Mouse (Mus musculus) left cerebral cortex, postnatal 4 days (tissue): Measurements from ENCODE around the gene Mettl5. TPM values are rescaled to one million over a fixed set of nuclear protein-coding genes. Genes with fewer than 3 reads are reported as not detected.
A peak's percentile ranks its signal among the peaks of the same experiment; 100 is the strongest.
"Not testable (repeated sequence)": the region's sequence is repeated elsewhere in the genome, so short reads cannot be mapped to it uniquely, and the experiment has no call there.

Experiments used
- DNase-seq: peaks from one replicate; pipeline ENCODE4 v3.0.0-alpha.2; 2022
- intact Hi-C: fragments of 180-260 bp; cut with DNase I; formaldehyde crosslinking; loops from one replicate; pipeline ENCODE4 v1.15.1; 2025
- total RNA-seq, 2 experiments: library from RNA; stranded (reverse); gene quantifications; 2 replicates each; pipeline ENCODE4 v1.2.3; 2021

Gene Mettl5
- 10 to 100 TPM; 12.4 to 15.5 TPM for total RNA-seq

DNA sequence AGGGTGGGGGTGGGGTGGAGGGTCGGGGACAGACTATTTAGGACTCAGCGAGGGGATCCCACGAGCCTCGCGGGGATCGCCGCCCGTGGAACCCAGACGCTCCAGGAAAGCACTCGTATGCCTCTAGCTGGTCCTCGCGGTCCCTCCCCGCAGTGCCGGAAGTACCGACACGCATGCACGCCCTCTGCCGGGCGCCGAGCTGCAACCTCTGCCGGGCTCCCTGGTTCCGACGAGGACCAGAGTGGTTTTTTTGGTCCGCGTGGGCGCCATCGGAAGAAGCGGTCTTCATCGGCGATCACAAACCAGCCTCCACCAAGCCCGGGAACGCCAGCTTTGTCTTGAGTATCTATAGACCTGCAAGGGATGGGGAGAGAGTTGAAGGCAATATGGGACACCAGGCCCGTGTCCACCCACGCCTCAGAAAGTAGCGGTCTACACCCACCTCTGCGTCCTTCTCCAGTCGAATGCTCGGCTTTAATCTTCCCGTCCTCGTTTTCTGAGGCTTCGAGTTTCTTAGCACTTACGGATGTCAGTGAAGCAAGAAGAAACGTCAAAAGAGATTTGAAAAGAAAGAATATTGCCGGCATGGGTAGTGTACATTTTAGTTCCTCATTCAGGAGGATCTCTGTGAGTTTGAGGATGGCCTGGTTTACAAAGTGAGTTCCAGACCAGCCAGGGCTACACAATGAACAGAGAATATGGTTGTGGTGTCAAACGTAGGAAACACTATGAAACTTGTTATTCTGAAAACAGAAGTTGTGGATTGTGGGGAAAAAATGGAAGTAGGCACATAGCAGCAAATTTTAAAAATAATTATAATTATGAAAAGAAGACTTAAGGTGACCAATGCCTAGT lies at the start of gene Mettl5:
Gene Mettl5, minus strand, starts transcription at position 165 of the 855 bp plus-strand sequence.
- intact Hi-C loops, result no loop called here

DNA sequence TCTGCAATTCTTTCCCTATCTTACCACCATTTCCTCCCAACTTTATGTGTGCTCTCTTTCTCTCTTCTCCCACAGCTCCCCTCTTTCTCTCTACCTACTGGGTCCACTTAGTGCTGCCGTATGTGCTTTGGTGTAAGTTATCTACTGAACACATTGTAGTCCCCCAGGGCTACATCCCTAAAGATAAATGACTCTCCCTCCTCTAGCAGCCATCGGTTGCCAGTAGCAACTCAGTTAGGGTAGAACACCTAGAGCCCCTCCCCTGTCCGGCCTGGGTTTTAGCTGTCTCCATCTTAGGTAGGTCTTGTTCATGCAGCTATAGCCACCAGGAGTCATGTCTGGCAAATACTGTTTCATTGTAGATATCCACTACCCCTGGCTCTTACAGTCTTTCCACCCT lies 39.5 kb upstream of the Mettl5 start:
- DNase-seq, result no peak
- intact Hi-C loops, result no loop called here

More for the DNA sequence above, at the start of gene Mettl5:
- DNase-seq, result peak; percentile 91

DNA sequence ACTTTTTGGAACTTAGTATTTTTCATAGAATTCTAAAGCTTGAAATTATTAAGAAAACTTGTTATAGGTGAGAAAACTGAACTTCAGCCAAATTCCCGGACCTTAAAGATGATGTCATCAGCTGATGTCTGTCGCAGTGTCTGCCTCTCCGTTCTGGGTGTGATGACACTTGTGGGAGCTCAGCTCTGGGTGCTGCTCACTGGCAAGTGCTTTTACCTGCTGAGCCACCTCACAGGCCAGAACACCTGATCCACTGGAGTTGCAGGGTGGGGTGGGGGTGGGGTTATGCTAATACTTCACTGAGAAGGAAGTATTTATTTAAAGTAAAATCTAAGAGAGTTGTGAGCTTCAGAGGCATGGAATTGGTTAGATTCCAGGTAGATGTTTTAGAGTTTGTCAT lies 31.9 kb upstream of the Mettl5 start:
- intact Hi-C loops, result no loop called here

DNA sequence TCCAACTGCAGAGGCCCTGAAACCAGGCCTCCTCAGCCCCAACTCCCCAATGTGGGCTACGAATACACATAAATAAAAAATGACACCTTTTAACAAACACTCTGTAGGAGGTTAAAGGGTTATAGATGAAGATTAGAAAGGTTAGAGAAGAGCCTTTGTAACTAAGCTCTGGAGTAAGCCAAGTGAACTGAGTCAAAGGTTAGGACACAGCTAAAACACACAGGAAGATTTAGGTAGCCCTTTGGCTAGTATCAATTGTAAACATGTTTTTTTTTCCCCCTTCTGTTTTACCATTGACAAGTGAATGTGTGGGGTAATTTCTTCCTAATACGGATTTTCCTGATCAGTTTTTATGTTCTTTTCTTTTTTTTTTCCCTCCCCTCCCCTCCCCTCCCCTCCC lies 27.4 kb upstream of the Mettl5 start:
- DNase-seq, result no peak
- intact Hi-C loops, result no loop called here

More for the DNA sequence above, 31.9 kb upstream of the Mettl5 start:
- no peak for DNase-seq

DNA sequence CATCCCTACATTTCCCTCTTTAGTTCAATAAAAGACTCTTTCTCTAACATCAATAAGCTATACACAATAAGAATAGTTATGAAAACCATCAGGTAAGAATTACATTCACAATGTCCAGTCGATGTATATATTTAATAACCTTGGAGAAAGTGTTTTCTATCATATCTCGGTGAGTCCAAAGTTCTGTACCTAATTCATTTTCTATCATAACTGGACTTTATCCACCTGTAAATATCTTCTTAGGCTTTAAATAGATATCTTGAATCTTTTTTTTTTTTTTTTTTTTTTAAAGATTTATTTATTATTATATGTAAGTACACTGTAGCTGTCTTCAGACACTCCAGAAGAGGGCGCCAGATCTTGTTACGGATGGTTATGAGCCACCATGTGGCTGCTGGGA lies 22.0 kb upstream of the Mettl5 start:
- intact Hi-C loops, DNase-seq: not testable (repeated sequence)

DNA sequence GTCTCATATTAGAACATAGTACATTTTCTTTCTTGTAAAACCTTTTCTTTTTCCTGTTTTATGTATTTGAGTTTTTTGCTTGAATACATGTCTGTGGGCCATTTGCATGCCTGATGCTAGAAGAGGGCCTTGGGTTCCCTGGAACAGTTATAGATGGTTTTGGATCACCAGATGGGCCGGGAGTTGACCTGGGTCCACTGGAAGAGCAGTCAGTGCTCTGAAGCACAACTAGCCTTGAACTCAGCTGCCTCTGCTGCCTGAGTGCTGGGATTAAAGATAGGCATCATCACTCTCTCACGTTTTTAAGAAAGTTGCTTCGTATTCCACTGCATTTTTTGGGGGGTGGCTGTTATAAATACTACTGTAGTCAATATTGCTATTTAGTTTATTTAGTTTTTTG lies 18.1 kb upstream of the Mettl5 start:
- intact Hi-C loops, result no loop called here

DNA sequence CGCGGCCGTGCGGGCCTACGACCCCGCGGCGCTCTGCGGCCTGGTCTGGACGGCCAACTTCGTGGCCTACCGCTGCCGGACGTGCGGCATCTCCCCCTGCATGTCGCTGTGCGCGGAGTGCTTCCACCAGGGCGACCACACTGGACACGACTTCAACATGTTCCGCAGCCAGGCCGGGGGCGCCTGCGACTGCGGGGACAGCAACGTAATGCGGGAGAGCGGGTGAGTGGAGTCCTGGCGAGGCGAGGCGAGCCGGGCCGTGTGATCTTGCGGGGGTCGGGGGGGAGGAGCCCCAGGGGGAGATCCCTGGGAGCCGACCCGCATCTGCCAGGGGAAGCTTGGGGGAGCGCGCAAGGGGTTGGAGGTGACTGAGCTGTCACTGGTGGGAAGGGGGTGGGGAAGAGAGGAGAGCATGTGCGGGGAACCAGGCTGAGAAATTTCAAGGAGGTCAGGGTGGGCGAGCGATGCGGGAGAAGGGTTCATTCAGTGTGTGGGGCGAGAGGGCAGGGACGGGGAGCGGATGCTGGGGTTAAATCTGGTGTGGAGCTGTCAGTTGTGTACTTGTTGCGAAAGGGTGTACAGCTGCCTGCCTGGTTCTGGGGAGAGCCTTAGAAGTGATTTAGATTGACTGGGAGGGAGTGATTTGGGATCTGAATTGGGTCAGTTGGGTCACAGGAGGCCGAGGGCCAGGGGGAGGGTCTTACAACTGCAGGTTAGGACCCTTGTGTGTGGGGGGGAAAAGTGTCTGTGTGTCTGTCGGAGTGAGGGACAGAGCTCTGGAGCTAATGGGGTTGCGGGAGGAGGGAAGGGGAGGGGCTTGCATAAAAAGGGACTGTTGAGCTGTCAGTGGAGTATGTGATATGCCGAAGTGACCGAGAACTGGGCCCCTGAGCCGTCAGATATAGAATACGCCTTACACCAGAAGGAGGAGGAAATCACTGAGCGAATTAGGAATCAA lies 12.5 kb upstream of the Mettl5 start:
- peak; percentile 46 for DNase-seq
- intact Hi-C loops, result no loop called here

More for the DNA sequence above, 18.1 kb upstream of the Mettl5 start:
- DNase-seq, result no peak

DNA sequence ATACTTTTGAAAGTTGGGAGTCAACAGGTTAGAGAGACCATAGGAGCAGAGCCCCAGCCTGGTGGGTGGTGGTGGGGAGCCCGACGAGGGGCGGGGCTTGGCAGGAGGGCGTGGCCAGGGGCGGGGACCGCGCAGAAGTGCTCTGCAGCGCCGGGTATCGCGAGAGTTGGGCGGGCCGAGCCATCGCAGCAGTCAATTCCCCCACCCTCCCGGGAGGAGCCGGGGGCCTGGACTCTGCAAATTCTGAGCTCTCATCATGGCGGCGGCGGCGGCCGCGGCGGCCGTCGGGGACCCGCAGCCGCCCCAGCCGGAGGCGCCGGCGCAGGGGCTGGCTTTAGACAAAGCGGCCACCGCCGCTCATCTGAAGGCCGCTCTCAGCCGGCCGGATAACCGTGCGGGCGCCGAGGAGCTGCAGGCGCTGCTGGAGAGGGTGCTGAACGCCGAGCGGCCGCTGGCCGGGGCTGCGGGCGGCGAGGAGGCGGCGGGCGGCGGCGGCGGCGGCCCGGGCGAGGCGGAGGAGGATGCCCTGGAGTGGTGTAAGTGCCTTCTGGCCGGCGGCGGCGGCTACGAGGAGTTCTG lies 11.7 kb upstream of the Mettl5 start, which contains the start of gene Ubr3:
Gene Ubr3, plus strand, starts transcription at position 208 of the 579 bp plus-strand sequence.
- intact Hi-C loops, result no loop called here
- peak; percentile 99 for DNase-seq

DNA sequence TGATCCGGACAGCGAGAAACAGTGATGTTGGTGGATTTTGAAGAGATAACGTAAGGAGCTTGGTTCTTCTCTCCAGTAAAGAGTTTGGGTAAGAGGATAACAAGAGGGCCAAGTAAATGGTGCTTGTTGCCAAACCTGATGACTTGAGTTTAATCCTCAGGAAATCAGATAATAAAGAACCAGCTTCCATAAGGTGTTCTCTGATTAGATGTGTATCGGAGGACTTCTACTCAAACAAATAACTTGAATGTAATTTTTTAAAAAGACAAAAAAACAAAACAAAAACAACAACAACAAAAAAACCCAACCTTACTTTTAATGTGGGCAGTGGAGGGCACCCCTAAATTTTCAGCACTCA lies 10.8 kb upstream of the Mettl5 start:
- intact Hi-C loops, result no loop called here
- DNase-seq, result no peak

DNA sequence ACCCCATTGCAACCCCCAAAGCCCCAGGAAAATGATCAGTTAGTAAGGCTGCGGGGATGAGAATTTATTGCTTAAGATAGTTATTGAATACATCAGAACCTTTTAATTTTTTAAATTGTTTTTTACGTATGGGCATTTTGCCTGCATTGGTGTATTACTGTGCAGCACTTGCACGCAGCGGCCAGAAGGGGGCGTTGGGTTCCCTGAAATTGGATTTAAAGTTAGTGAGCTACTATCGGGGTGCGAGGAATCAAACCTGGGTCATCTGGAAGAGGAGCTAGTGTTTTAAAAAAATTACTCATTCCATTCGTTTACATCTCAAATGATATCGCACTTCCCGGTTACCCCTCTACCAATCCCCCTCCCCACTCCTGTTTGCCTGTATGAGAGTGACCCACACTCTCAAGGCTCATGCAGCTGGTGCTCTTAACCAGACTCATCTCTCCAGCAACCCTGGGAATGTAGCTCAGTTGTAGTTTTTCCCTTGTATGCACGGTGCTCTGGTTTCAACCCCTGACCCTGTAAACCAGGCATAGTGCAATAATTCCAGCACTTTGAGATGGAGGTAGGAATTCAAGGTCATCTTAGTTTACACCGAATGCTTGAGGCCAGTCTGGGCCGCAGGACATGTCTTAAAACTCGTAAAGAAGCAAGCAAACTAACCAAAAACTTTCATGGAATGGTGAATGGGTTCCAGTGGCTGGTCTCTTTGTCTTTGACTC lies 10.2 kb upstream of the Mettl5 start:
- intact Hi-C loops, result no loop called here
- no peak for DNase-seq

DNA sequence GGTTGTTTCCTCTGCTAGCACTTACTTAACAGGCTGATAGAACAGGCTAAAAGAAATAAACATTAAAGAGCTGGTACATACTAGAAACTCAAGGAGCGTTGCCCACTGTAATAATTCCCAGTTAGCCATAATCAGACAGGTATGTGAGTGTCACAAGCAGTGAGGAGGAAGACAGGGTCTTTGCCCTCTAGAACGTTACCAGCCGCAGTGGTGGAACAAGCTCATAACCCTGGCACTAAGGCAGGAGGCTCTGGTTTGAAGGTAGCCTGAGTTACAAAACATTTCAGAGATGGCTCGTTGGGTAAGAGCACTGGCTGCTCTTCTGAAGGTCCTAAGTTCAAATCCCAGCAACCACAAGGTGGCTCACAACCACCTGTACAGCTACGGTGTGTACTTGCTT lies 8.5 kb upstream of the Mettl5 start:
- no peak for DNase-seq
- intact Hi-C loops, result no loop called here

DNA sequence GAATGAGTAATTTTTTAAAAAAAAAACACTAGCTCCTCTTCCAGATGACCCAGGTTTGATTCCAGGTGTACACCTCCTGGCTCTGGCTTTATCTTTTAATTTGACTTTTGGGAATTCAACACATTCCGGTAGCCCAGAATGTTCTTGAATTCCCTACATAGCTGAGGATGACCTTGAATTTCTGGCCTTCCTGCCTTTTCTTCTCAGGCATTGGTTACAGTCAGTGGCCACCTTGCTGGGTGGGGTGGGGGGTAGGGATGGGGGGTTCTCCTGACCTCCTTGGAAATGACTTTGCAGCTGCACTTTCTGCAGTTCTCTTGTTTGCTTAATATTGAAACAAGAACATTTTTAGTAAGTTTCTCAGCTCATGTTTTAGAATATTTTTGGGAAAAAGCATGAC lies 7.7 kb upstream of the Mettl5 start:
- intact Hi-C loops, result no loop called here
- no peak for DNase-seq

DNA sequence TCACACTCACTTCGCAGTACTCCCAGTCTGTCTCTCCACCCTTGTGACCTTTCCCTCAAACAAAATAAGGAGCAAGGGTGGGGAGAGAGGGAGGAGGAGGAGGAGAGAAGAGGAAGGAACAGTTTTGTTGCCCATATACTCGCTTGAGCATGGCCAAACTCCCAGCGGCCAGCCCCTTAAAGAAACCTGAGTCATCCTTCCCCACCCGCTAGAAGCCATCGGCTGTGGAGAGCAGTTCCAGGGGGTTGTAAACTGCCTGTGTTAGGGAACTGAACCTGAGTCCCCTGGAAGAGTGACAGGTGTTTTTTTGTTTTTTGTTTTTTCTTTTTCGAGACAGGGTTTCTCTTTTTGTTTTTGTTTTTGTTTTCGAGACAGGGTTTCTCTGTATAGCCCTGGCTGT lies 5.4 kb upstream of the Mettl5 start:
- DNase-seq, result no peak
- intact Hi-C loops, result no loop called here

DNA sequence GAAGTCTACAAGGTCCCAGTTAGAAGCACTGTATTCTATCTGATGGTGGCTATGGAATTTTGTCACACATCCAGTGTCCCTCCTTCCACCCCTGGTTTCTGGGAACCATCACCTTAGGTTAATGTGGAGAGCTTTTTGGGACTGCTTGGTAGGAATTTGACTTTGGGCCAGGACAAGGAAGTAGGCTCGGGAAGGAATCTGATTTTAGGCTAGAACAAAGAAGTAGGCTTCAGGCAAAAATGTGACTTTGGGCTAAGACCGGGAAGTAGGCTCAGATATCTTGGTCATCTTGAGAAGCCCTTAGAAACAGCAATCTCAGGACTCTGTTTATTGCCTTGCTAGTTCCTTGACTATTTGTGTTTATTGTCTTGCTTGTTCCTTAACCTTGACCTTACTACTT lies 3.5 kb upstream of the Mettl5 start:
- intact Hi-C loops, result no loop called here

DNA sequence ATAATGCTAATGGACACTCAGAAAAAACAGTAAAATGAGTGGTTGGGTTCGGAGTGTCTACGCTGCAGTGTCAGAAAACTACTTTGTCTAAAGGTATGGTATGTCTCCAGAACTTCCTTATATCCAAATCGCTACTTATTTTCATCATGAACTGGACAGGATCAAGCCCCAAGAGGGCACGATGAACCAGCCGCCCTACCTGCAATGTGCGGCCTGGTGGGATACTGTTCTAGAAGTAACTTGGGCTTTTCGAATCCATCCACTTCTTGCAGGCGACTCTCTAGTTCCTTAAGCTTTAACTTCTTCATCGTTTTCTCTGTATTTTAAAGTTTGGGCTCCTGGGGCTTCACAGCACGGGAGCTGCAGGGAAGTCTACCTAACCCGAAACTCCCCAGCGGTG lies 365 bp downstream of the Mettl5 start:
- intact Hi-C loops, result no loop called here
- no peak for DNase-seq

More for the DNA sequence above, 3.5 kb upstream of the Mettl5 start:
- DNase-seq, result no peak

DNA sequence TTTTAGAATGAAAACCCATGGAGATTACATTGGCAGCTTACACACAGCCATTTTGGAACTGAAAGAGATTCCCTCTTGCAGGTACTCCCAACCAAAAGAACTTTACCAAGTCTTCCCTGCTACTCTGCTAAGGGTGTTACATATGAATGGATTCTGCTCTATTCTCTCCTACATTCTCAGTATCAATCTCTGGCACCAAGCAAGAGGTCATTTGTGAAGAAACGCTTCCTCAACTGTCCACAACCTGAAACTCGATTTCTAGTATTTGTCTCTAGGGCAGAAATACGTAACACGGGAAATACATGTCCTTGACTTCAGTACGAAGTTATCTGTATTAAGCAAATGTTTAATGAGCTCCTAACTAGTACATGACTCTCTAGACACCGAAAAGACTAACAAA lies 834 bp downstream of the Mettl5 start:
- DNase-seq, result no peak
- intact Hi-C loops, result no loop called here

DNA sequence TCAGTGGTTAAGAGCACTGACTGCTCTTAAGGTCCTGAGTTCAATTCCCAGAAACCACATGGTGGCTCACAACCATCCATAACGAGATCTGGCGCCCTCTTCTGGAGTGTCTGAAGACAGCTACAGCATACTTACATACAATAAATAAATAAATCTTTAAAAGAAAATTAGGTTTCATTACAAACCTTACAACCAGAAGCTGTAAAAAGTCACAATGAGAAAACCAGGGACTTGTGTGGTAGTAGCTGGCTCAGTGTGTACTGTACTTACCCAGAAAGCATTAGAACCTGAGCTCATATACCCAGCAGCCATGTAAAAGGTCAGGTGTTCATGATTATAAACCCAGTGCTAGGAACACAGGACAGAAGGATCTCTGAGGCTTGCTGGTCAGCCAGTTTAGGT lies 1.4 kb downstream of the Mettl5 start:
- intact Hi-C loops, result no loop called here

DNA sequence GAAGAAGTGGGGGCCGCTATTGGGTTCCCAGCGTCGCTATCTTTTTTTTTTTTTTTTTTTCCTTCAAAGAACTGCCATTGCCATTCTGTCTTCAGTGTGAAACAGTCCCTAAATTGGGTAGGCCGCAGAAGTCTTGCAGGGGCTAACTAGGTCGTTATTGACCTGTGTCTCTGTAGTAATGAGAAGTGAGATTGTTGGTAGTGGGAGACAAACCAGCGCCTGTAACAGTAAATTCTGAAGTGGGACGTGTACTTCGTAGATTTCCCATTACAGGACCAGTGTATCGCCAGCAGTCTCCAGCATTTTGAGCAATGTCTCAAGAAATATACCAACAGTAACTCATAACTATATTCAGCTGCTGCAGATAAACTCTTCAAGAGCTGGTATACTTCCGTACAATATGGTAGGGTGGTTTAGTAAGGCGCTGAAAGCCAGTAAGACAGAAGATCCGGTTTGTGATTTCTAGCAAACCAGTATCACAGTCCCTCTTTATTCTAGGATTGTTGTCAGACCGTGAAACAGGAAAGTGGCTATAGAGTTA lies 23.2 kb downstream of the Mettl5 start:
- intact Hi-C loops, result no loop called here
- DNase-seq, result no peak

More for the DNA sequence above, 1.4 kb downstream of the Mettl5 start:
- DNase-seq, result no peak

DNA sequence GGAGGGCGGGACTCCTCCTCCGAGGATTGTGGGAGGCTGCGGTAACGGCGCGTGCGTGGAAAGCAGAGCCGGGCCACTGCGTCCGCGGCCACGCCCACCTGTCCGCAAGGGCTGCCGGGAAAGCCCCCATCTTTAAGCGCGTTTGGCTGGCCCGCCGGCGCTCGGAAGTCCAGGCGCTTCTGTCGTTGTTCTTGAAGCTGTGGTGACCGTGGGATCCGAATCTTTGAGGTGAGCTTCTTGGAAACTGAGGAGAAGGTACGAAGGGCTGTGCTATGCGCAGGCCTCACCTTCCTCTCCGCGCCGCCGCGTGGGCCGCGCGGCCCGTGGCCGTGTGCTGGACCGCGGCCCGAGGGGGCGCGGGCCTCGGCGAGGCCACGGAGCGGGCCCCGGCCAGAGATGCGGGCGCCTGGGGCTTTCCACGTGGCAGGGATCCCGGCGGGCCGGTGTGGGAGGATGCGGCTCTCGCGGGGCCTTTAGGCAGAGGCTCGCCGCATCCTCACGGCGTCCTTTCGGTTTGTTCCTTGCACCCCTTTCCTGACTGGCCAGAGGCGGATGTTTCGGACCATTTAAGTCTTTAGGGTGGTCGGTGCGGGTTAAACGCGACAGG lies 23.8 kb downstream of the Mettl5 start, which contains the start of gene Ssb:
Gene Ssb, plus strand, starts transcription at position 78 of the 607 bp plus-strand sequence.
- intact Hi-C loops, result no loop called here
- peak; percentile 96 for DNase-seq
